Mouse (Mus musculus) spleen, adult 2 months (tissue): ENCODE measurements around the gene Ephb1.

ENCODE experiments used
- CTCF ChIP-seq: fragments of 200-500 bp; IDR thresholded peaks from 2 replicates; pipeline ENCODE4 v1.5.1; 2011; ENCODE audit warnings: mild to moderate bottlenecking, inconsistent platforms; ENCODE audit not compliant: insufficient read depth, insufficient read length, insufficient replicate concordance; ENCODE audit errors: extremely low read depth
- POLR2A ChIP-seq: fragments of 200-500 bp; IDR thresholded peaks from 2 replicates; pipeline ENCODE4 v1.6.1; 2011; ENCODE audit warnings: low read depth, low read length, inconsistent platforms

- TF ChIP-seq POLR2A (no peak), CTCF (no peak)
Measured at GRCm38 (mm10) chr9:101908849-101909248, 445.6 kb downstream of the Ephb1 start.
